Mouse (Mus musculus) left cerebral cortex, postnatal 14 days (tissue): Measurements from ENCODE around the gene Fam104a. TPM values are rescaled to one million over a fixed set of nuclear protein-coding genes. Genes with fewer than 3 reads are reported as not detected.

Experiments
- DNase-seq, 2 experiments: peaks; one replicate each; pipeline ENCODE4 v3.0.0; 2021 to 2022; ENCODE audit warnings: low spot score in 2 of 2, mixed read lengths in 1 of 2
- intact Hi-C: fragments of 180-260 bp; cut with DNase I; formaldehyde crosslinking; loops from one replicate; pipeline ENCODE4 v1.15.1; 2025
- total RNA-seq, 2 experiments: library from RNA; stranded (reverse); gene quantifications; 2 replicates each; pipeline ENCODE4 v1.2.3; 2021

Fam104a gene
- total RNA-seq, 2 experiments from 2014 or later, result 22.2 to 26.4 TPM

DNA sequence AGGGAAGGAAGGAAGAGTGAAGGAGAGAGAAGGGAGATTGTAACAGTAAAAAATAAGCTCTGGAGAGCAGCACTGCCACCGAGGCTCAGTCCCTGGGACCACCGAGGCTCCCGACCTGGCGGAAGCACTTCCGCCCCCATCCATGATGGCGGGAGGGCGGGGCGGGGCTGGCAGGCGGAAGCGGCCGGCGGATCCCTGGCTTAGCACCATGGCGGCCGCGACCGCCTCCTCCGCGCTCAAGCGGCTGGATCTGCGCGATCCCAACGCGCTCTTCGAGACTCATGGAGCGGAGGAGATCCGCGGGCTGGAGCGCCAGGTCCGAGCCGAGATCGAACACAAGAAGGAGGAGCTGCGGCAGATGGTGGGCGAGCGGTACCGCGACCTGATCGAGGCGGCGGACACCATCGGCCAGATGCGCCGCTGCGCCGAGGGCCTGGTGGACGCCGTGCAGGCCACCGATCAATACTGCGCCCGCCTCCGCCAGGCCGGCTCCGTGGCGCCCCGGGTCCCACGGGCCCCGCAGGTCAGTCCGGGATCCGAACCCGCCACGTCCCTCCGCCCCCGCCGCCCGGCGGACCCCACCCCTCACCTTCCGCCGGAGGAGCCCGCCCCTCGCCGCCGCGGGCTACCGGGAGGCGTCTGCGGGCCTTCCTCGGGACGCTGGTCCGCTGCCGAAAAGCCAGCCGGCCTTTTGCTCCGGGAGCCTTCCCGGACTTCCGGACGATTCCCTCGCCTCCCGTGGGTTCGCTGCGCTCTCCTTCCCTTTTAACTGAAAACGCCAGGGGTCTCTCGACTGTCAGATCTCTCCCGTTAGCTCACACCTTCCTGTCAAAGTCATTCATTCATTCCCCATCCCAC lies 34.4 kb downstream of the Fam104a start, which contains the start of gene Slc39a11:
Gene Slc39a11 (minus strand): TSS at position 727 of the 858 bp plus-strand sequence.
- intact Hi-C loops, result loop anchor here (2.0 to 5.0 kb wide), 2 partner anchors 33 to 163 kb away; no protein-coding TSS in a partner anchor
- DNase-seq, result peak in 1 of 2 experiments; percentile 63

DNA sequence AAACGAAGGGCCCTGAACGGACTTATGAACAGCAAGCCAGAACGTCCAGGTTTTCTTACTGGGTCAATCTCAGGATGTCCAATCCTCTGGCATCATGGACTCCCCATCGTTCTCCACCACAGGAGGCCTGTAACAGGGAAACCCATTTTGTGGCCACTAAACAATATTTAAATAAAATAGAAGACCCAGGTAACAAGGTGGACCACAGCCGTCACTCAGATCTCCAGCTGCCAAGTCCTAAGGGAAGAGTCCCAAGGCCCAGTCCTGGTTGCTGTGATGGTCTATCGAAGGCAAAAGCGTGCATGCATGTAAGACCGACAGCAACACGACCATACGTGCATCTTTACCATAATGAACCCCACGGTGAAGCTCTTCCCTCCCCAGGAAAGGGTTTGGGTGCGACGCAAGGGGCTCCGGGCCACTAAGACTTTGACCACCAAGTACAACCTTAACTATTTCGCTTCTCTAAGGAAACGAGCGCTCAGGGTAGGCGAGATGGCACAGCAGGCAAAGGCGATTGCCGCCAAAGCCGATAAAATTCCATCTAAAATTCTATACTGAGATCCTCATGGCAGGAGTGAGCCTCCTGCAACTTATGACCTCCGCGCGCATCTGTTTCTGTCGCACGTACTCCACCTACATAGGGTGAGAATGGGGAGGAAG lies 35.1 kb downstream of the Fam104a start, which contains the start of gene Cog1:
Gene Cog1 (plus strand): TSS at position 480 of the 663 bp plus-strand sequence.
- intact Hi-C loops, result loop anchor here (2.0 kb wide), 1 partner anchor 34 kb away; no protein-coding TSS in a partner anchor
- DNase-seq, result no peak

DNA sequence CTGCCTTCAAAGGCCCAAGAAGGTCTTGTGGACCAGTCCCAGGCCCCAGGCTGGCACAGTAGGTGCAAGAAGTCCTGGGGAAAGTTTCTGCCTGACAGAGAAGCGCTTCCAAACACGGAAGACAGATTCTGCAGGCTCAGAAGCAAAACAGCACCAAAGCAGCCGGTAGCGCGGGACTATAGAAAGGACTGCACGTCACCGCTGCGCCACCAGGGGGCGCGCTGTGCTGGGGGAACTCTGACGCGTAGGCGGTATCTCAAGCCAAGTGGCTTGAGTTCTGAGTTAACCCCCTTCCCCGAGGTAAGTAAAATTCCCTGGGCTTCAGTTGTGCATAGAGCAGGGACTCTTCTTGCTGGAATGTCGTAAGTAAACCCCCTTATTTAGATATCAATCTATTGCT lies 35.8 kb downstream of the Fam104a start:
- intact Hi-C loops, result loop anchor here (2.0 kb wide), 1 partner anchor 35 kb away; no protein-coding TSS in a partner anchor
- DNase-seq, result peak; percentile 81 to 86

DNA sequence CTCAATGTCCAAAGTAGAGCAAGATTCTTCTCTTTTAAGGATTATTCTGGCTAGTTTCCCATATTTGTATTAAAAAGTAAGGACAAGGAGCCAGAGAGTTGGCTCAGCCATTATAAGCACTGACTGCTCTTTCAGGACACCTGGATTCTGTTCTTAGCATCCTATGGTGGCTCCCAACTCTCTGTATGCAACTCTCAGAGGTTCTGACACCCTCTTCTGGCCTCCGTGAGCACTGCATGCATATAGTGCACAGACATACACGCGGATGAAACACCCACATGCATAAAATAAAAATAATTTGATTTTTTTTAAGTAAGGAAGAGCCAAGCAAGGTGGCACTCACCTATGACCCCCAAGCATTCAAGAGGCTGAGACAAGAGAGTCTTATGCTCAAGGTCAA lies 38.8 kb downstream of the Fam104a start:
- intact Hi-C loops, result no loop called here
- DNase-seq, result no peak

DNA sequence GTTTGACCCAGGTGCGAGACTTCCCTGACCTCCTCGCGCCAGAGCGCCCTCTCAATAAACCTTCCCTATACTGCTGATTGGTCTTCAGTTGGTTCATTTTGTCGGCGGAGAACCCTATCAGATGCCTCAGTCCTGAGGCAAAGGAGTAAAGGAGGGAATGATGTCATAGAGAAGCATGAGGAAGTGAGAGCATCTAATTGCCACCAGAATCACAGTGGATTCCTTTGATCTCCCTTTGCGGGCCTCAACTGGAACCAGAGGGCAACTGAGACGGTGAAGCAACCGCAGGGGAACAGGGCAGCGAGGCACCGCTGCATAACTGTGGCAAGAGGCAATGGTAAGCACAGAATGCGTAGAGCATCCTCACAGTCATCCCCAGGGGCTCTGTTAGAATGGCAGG lies 45.3 kb downstream of the Fam104a start:
- intact Hi-C loops, result no loop called here
- DNase-seq, result no peak

DNA sequence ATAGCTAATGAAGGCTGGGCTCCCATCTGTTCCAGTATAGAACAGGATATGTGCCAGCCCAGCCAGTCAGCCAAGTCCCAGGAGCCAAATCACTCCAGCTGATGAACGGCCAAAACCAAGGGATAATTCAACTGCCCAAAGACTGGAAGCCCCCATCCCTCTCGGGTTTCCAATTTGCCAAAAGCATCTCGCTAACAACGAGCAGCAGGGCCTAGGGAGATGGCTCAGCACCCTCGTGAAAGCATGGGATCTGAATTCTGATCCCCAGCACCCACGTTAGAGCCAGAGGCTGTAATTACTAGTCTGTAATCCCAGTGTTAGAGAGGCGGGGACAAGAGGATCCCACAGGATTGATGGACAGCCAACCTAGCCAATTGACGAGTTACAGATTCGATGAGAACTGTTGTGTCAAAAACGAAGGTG lies 49.2 kb downstream of the Fam104a start:
- DNase-seq, result no peak
- intact Hi-C loops, result no loop called here

DNA sequence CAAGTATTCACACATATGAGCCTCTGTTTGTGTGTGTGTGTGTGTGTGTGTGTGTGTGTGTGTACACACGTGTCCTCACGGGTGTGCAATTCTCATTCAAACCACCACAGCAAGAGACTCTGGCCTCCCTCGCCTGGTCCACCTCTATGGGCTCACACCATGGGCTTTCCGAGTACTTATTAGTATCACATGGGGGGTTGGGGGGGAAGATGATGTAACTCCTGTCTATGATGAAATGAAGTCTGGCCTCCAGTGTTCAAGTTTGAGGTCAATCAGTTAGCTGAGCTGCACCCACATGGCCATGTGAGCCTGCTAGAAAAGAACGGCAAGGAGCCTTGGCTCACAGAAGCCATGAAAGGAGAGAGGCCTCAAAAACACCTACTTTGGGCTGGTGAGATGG lies 50.6 kb downstream of the Fam104a start:
- intact Hi-C loops, result no loop called here
- no peak for DNase-seq

DNA sequence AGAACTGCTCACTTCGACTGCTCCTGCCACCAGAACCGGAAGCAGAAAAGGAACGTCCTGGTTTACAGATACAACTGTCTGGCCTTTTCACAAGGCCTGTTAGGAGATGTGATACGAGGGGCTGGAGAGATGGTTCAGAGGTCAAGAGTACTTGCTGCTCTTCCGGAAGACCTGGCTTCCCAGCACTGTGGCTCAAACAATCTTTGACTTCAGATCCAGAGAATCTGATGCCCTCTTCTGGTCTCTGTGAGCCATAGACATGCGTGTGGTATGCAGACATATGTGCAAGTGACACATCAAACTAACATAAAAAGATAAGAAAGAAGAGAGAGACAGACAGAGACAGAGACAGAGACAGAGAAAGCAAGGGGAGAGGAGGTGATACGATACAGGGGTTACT lies 51.7 kb downstream of the Fam104a start:
- no peak for DNase-seq
- intact Hi-C loops, result no loop called here

DNA sequence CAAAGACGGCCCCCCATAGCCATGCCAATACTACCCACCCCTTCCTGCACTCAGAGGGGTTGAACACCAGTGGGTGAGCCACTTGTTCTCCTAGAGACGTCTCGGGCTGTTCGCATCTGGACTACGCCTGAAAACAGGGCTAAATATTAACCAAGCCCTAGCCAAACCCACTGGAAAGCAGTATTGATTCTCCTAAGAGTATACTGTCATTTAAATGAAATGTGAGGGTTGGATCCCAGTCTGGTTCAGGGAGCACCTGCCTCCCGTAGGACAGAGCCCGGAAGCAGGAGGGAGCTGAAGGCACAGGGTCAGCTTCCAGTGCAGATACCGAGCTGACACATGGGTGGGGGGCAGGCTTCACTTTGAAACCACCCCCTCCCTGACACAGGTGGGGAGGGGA lies 52.1 kb downstream of the Fam104a start:
- intact Hi-C loops, result no loop called here
- no peak for DNase-seq

DNA sequence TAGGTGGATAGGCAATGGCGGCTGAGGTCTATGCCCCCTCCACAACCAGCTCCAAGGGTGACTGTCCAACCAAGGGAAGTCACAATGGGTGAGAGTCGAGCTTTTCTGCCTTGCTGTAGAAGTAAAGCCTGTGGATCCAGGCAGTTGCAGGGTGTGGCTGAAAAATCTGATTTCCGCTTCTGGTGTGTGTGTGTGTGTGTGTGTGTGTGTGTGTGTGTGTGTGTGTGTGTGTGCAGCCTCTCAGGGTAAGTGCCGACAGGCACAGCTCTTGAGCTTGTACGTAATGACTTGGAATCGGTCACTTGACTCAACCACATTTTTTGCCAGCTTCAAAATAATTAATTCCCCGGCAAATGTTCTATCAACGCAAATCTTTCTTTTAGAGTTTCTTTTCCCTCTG lies 52.7 kb downstream of the Fam104a start:
- intact Hi-C loops, result no loop called here
- DNase-seq, result no peak

DNA sequence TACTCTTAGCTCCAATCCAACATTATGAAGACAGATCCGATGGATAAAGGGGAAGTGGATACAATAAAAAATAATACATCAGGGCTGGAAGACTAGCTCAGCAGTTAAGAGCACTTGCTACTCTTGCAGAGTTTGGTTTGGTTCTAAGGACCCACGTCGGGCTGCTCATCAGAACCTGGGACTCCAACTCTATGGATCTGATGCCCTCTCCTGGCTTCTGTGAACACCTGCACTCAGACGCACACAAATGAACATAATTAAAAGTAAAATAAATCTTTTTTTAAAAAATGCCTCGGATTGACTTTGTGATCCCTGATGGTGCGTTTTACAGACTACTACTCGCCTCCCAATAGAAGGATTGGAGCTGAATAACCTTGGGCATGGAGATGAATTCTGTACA lies 53.3 kb downstream of the Fam104a start:
- intact Hi-C loops, result no loop called here
- DNase-seq, result no peak

DNA sequence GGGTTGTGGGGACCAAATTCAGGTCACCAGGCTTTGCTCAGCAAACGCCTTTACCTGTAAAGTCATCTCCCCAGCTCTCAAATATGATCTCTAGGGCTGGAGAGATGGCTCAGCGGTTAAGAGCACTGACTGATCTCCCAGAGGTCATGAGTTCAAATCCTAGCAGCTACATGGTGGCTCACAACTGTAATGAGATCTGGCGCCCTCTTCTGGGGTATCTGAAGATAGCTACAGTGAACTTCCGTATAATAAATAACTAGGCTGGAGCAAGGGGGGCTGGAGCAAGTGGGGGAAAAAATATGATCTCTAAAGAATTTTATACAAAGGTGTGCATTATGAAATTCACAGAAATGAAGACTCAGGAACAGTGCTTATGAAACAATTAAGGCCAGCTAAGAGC lies 56.2 kb downstream of the Fam104a start:
- no peak for DNase-seq
- intact Hi-C loops, result no loop called here

DNA sequence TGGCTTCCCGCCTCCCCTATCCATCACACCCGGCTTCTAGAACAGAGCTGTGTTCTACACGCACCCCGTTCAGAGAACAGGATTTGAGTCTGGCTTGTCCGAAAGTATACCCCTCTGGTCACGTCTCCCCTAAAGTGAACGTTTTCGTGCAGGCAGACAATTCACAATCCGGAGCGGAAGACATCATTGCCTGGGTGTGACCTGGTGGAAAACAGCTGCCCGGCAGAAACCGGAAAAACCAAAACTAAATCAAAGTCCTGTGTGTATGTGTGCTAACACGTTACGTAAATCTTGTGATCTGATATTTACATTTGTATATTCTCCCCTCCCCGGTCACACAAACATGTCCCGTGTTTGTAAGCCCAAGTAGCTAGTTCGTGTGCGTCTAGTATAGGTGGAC lies 58.5 kb downstream of the Fam104a start:
- no peak for DNase-seq
- intact Hi-C loops, result no loop called here

DNA sequence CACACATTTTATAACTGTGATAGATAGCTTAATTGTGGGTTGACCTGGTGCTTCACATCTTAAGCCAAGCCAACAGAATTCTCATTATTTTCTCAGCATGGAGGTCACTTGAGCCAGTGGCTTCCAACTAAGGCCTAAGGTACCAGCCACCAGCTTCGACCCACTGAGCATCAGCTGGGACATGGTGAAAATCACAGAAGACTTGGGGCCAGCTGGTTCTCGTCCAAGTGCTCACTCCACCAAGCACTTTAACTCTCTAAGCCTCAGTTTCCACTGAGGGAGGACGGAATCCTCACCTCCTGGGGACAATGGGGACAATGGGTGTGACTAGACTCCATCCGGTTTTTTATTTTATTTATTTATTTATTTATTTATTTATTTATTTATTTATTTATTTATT lies 61.9 kb downstream of the Fam104a start:
- no peak for DNase-seq
- intact Hi-C loops, result no loop called here

DNA sequence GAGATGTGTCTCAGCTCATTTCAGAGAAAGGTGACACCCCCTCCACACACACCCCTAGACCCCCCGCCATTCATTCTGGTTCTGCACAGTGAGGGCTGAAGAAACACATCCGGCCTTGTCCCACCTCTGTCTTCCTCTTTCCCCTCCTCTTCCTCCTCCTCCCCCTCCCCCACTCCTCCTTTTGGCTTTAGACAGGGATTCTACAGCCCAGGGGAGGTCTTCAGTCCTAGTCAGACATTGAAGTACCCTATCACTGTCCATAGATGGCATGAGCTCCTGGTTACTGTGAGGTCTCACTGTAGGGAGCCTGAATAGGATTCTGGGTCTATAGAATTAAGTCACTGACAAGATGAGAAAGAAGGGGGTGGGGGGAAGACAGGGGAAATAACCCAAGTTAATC lies 63.0 kb downstream of the Fam104a start:
- no peak for DNase-seq
- intact Hi-C loops, result no loop called here

DNA sequence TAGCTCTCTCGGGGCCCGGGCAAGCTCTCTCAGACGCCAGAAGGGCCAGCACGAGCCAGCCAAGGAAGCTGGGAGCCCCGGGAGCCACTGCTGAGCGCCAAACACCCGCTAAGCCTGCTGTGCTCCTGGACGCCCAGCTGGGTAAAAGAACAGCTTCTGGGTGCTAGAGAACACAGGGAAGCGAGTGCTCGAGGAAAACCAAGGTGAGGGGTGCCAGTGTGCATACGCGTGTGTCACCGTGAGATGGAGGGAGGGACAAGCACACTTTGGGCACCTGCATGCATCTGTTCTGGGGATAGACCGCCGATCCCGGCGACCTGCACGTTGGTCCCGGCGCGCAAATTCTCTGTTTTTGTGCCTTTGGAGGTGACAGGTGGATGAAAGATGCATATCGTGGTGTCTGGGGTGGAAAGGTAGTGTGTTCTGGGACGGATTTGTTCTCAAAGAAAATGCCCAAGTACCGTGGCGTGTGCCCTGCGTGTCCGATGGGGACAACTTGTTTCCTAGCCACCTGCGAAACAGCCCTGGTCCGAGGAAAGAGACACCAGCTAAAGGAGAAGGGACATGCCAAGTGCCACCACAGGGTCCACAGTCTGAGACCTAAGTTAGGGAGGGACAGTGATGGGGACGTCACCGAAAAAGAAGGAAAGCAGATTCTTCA lies 64.4 kb downstream of the Fam104a start:
- DNase-seq, result no peak
- intact Hi-C loops, result loop anchor here (10.0 kb wide), 1 partner anchor 105 kb away; no protein-coding TSS in a partner anchor

DNA sequence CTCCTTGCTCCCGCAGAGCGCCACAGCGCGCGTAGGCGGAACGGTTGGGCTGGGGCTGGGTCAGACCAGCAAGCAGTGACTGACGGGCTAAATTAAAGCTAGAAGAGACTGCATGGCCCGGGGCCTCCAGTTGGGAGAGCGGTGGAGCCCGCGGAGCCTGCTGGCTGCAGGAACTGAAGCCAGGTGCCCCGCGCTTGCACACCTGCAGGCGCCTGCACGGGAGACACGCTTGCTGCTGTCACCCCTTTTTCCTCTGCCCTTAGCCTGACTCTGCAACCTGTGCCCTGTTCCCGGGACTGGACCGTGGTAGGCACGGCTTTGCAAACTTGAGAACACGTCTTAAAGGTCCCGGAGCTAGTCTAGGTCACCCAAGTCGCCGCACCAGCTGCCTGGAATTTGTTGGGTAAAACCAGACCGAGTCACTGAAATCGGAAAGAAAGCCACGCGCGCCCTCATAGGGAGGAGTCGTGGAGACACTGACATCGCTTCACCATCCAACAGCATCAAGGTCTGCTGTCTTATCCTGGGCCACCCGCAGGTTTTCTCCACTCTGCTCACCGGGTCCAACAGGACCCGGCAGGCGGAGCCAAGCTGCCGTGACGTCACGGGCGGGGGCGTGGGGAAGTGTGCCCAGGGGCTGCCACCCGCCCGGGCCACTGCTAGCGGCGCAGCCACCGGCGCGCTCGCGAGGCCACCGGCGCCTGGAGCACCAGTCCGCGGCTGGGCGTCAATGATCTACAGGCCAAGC lies 65.1 kb downstream of the Fam104a start, which contains the start of gene Sstr2:
Gene Sstr2 (plus strand): TSS at position 671 of the 748 bp plus-strand sequence.
- intact Hi-C loops, result loop anchor here (10.0 kb wide), 1 partner anchor 104 kb away; no protein-coding TSS in a partner anchor
- DNase-seq, result peak; percentile 62 to 82

DNA sequence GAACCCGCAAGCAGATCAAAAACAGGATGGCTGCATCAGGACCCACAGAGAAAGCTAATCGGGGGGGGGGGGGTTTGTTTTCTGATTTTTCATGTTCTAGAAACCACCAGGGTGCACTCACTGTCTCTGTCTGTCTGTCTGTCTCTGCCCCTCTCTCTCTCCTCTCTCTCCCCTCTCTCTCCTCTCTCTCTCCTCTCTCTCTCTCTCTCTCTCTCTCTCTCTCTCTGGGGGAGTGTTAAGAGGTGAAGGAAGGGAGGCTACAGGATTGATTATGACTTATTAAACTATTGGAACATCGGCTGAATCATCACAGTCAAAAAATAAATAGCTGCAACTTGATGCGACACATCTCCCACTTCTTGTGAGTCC lies 65.7 kb downstream of the Fam104a start:
- DNase-seq, result no peak
- intact Hi-C loops, result loop anchor here (10.0 kb wide), 1 partner anchor 103 kb away; no protein-coding TSS in a partner anchor
